Mouse (Mus musculus) testis, adult 2 months (tissue): Measurements from ENCODE around the gene Tepp. TPM values are rescaled to one million over a fixed set of nuclear protein-coding genes. Genes with fewer than 3 reads are reported as not detected.

ENCODE experiments used
- H3K27ac ChIP-seq: fragments of 200-500 bp; 2 replicates; pipeline ENCODE4 v1.5.1; 2012; ENCODE audit warnings: low read depth, low read length; ENCODE audit not compliant: control insufficient read depth, insufficient read depth
- H3K27me3 ChIP-seq: fragments of 200-500 bp; 2 replicates; pipeline ENCODE4 v1.6.1; 2012; ENCODE audit warnings: mild to moderate bottlenecking, low read length, moderate library complexity; ENCODE audit not compliant: control insufficient read depth, insufficient read depth
- H3K36me3 ChIP-seq: fragments of 200-500 bp; 2 replicates; pipeline ENCODE4 v1.6.1; 2012; ENCODE audit warnings: mild to moderate bottlenecking, low read length; ENCODE audit not compliant: control insufficient read depth, insufficient read depth
- H3K4me1 ChIP-seq: fragments of 200-500 bp; 2 replicates; pipeline ENCODE4 v1.6.1; 2012; ENCODE audit warnings: low read length; ENCODE audit not compliant: control insufficient read depth, insufficient read depth
- H3K4me3 ChIP-seq: fragments of 200-500 bp; 2 replicates; pipeline ENCODE4 v1.5.1; 2012; ENCODE audit warnings: low read depth, mild to moderate bottlenecking, low read length, moderate library complexity, mixed read lengths; ENCODE audit not compliant: control insufficient read depth
- CTCF ChIP-seq: fragments of 200-500 bp; IDR thresholded peaks from 2 replicates; pipeline ENCODE4 v1.5.1; 2012; ENCODE audit warnings: low read depth, mild to moderate bottlenecking, inconsistent platforms, low read length, moderate library complexity; ENCODE audit not compliant: control insufficient read depth, insufficient read depth, insufficient replicate concordance
- POLR2A ChIP-seq: fragments of 200-500 bp; IDR thresholded peaks from 2 replicates; pipeline ENCODE4 v1.6.1; 2012; ENCODE audit warnings: low read depth, mild to moderate bottlenecking, inconsistent platforms, low read length, moderate library complexity; ENCODE audit not compliant: control insufficient read depth
- polyA plus RNA-seq: library from polyadenylated mRNA; depleted of rRNA; stranded (reverse); fragments of >200 nt; gene quantifications from 2 replicates; pipeline ENCODE4 v1.2.3, GENCODE M21; 2012

The Tepp gene
- polyA plus RNA-seq, 1 experiment: 290 TPM

DNA sequence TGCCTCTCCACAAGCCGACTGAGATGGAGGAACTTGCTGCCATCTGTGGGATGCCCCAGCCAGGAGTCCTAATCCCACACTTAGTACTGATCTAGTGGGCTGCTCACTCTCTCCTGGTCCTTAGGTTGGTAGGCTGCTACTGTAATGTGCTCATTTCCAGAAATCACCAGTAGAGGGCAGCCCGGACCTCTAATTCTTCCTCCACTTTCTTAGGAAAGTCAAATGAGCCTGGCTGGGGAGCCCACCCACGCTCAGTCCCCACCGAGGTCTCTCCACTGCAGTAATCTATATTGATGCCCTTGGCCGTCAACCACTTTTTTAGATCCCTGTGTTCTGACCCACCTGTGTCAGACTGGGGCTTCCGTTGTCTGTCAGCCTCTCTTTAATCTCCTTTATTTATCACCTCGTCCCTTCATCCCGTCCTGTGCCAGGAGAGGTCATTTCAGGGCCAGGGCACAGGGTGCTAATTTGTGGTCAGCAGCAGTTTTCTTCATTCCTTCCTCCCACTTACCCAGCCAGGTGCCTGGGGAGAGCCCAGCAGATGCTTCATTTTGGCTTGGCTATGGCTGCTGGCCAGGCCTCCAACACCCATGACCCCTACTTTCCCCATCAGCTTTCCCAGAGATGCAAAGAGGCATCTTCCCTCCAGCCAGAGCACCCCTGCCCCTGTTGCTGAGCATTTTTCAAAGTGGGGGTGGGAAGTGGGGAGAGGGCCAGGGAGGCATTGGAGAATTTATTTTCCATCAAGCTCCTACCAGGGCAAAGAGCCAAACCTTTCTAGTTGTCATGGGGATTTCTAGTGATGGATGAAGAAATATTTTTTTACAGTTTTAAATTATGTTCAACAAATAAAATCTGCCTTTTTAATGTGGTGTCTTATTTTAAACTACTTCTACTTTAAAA lies 36.5 kb downstream of the Tepp start:
- Histone ChIP-seq H3K4me1 (peaks cover 14% of the 10 kb centered on the region), H3K4me3 (peak overlapping the region; percentile 39), H3K27ac (no peak overlapping the region), H3K36me3 (no peaks in the 10 kb centered on the region; the same call in none of the 2 replicates), H3K27me3 (no peaks in the 10 kb centered on the region)
- no peak for TF ChIP-seq POLR2A

DNA sequence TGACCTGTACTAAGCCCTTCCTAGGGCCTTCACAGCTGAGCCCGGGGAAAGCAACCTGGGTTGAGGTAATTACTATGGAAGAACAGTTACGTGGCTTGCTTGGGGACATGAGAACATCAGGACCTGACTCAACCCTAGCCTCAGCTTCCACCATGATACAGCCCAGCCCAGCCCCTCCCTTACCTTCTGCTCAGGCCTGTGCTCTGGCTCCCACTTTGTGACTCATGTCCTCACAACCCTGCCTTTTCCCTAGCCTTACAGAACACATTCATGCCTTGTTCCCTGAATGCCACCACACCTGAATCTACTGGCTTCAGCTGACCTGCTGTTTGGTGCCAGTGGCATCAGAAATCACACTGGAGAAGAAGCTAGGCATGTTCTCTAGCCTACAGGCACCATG lies 38.0 kb downstream of the Tepp start:
- Histone ChIP-seq H3K4me3 (no peak overlapping the region), H3K27ac (no peak overlapping the region), H3K4me1 (peaks cover 22% of the 10 kb centered on the region), H3K36me3 (no peaks in the 10 kb centered on the region; the same call in none of the 2 replicates), H3K27me3 (no peaks in the 10 kb centered on the region)
- no peak for TF ChIP-seq POLR2A
- no peak for TF ChIP-seq CTCF

GRCm38 (mm10) chr8:95348811-95349630 lies 38.7 kb downstream of the Tepp start:
- H3K4me1 ChIP-seq: peaks cover 22% of the 10 kb centered on the region
- no peak overlapping the region for H3K27ac ChIP-seq
- no peaks in the 10 kb centered on the region; the same call in none of the 2 replicates for H3K36me3 ChIP-seq
- H3K4me3 ChIP-seq: no peak overlapping the region
- TF ChIP-seq CTCF (no peak), POLR2A (no peak)
- H3K27me3 ChIP-seq: no peaks in the 10 kb centered on the region

DNA sequence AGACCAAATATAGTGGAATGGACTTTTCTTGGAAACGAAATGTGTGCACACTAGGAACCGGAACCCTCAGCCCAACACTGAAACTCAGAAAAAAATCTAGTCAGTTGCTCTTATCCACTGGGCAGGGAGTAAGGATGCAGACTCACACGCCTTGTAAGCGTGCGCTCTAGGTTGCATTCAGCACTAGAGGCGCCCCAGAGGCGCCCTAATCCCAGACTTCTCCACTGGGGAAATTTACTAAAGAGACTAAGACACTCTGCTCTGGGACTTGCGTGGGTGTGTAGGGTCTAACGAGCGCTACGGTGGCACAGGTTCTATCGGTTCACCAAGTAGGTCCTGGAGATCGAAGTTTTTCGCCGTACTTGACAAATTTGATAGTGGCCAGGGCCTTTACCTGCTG lies 41.1 kb downstream of the Tepp start:
- no peak overlapping the region for H3K4me3 ChIP-seq
- no peak overlapping the region for H3K27ac ChIP-seq
- TF ChIP-seq CTCF (no peak), POLR2A (no peak)
- H3K36me3 ChIP-seq: no peaks in the 10 kb centered on the region; the same call in 1 of the 2 replicates
- H3K27me3 ChIP-seq: no peaks in the 10 kb centered on the region
- H3K4me1 ChIP-seq: peaks cover 11% of the 10 kb centered on the region

GRCm38 (mm10) chr8:95352151-95352870 lies 41.9 kb downstream of the Tepp start, which contains the start of gene Mmp15:
Gene Mmp15, plus strand, starts transcription at chr8:95352268.
- Histone ChIP-seq H3K4me3 (peak within 1 kb of the TSS; percentile 18), H3K27ac (no peak within 1 kb of the TSS), H3K4me1 (peaks cover 11% of the 10 kb centered on the region), H3K36me3 (no peaks in the 10 kb centered on the region), H3K27me3 (no peaks in the 10 kb centered on the region)
- TF ChIP-seq CTCF (no peak), POLR2A (no peak)

GRCm38 (mm10) chr8:95352871-95353866 lies 42.8 kb downstream of the Tepp start:
- H3K27me3 ChIP-seq: no peaks in the 10 kb centered on the region
- TF ChIP-seq POLR2A (no peak), CTCF (no peak)
- no peaks in the 10 kb centered on the region for H3K36me3 ChIP-seq
- H3K27ac ChIP-seq: no peak overlapping the region
- peaks cover 11% of the 10 kb centered on the region for H3K4me1 ChIP-seq
- H3K4me3 ChIP-seq: peak overlapping the region; percentile 18
